Mouse (Mus musculus) lung, postnatal 0 days (tissue): ENCODE results near the gene Apoc2. TPM values are rescaled to one million over a fixed set of nuclear protein-coding genes. Genes with fewer than 3 reads are reported as not detected.

Experiments used
- ATAC-seq: fragments of 200-750 bp; cut with Nextera tagmentation; 2 replicates; pipeline ENCODE4 v1.8.0; 2017; ENCODE audit warnings: moderate library complexity
- DNase-seq: peaks from one replicate; pipeline ENCODE4 v3.0.0-alpha.2; 2016; ENCODE audit warnings: low spot score
- H3K27ac ChIP-seq: fragments of 300-500 bp; sonication (generic); 2 replicates; pipeline ENCODE4 v1.5.1; 2014; ENCODE audit warnings: antibody characterized with exemption, mild to moderate bottlenecking, low read length, mixed read lengths
- H3K27me3 ChIP-seq: fragments of 300-500 bp; sonication (generic); replicated peaks from 2 replicates; pipeline ENCODE4 v1.6.1; 2014; ENCODE audit warnings: low read length, mixed read lengths; ENCODE audit not compliant: insufficient read depth
- H3K36me3 ChIP-seq: fragments of 300-500 bp; sonication (generic); 2 replicates; pipeline ENCODE4 v1.6.1; 2014; ENCODE audit warnings: low read length, mixed read lengths; ENCODE audit not compliant: insufficient read depth
- H3K4me1 ChIP-seq: fragments of 300-500 bp; sonication (generic); 2 replicates; pipeline ENCODE4 v1.6.1; 2014; ENCODE audit warnings: antibody characterized with exemption, low read depth, low read length, mixed read lengths; ENCODE audit not compliant: insufficient read depth
- H3K4me2 ChIP-seq: fragments of 300-500 bp; sonication (generic); replicated peaks from 2 replicates; pipeline ENCODE4 v1.6.1; 2014; ENCODE audit warnings: low read depth, mild to moderate bottlenecking, low read length, moderate library complexity, mixed read lengths
- H3K4me3 ChIP-seq: fragments of 300-500 bp; sonication (generic); 2 replicates; pipeline ENCODE4 v1.5.1; 2014; ENCODE audit warnings: low read depth, low read length
- H3K9ac ChIP-seq: fragments of 300-500 bp; sonication (generic); replicated peaks from 2 replicates; pipeline ENCODE4 v1.6.1; 2014; ENCODE audit warnings: low read depth, mild to moderate bottlenecking
- H3K9me3 ChIP-seq: fragments of 300-500 bp; sonication (generic); 2 replicates; pipeline ENCODE4 v1.6.1; 2016; ENCODE audit warnings: low read length, mixed read lengths
- CTCF ChIP-seq: IDR thresholded peaks from 2 replicates; pipeline ENCODE4 v1.5.1; 2016; ENCODE audit warnings: antibody characterized with exemption, mild to moderate bottlenecking
- EP300 ChIP-seq: IDR thresholded peaks from 2 replicates; pipeline ENCODE4 v1.6.1; 2016; ENCODE audit warnings: antibody characterized with exemption, mild to moderate bottlenecking, control low read depth
- WGBS: fragments of 180-500 bp; shearing (Covaris S2); extraction: QIAGEN DNeasy Blood & Tissue Kit; methylation state at CpG from one replicate; pipeline ENCODE4 v1.1.7; 2014; 5-methylcytosine and 5-hydroxymethylcytosine counted together
- polyA plus RNA-seq: library from polyadenylated mRNA; unstranded; fragments of >200 nt; fragmentation: Nextera tagmentation; extraction: Ambion mirVana; gene quantifications from 2 replicates; pipeline ENCODE4 v1.2.1, GENCODE M21; 2015

Apoc2 gene
- polyA plus RNA-seq, 1 experiment from 2014 or later: 4.9 TPM

DNA sequence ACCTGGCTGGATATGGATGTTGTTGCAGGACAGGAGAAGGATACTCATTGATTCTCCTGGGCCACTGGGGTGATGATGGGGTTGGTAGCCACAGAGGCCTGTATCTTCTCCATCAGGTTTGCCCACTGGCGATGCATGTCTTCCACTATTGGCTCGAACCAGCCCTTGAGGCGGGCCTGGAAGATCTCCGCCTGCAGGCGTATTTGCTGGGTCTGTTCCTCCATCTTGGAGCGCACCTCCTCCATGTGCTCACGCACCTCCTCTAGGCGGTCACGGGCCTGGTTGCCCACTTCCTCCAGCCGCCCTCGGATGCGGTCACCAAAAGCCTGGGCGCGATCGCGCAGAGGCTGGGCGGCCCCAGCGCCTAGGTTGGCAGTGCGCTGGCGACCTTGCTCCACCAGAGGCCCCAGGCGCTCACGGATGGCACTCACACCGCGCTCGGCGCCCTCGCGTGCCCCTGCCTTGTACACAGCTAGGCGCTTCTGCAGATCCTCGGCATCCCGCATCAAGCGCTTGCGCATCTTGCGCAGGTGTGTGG lies 18.7 kb upstream of the Apoc2 start:
- Histone ChIP-seq H3K4me3 (no peak overlapping the region), H3K27me3 (no peaks in the 10 kb centered on the region), H3K27ac (no peak overlapping the region), H3K9me3 (no peaks in the 10 kb centered on the region), H3K9ac (no peak overlapping the region), H3K36me3 (no peaks in the 10 kb centered on the region), H3K4me2 (no peak overlapping the region), H3K4me1 (peaks cover 26% of the 10 kb centered on the region; the same call in 1 of the 2 replicates)
- TF ChIP-seq EP300 (no peak), CTCF (no peak)
- WGBS: 95% methylated on average over 34 of the region's 34 CpGs
- DNase-seq: no peak
- ATAC-seq: no peak

- no peak overlapping the region for H3K4me3 ChIP-seq
- DNase-seq (no peak), ATAC-seq (no peak)
- 73% methylated on average over 6 of the region's 6 CpGs for WGBS
- peaks cover 24% of the 10 kb centered on the region; the same call in 1 of the 2 replicates for H3K4me1 ChIP-seq
- no peak overlapping the region for H3K4me2 ChIP-seq
- H3K36me3 ChIP-seq: no peaks in the 10 kb centered on the region
- no peaks in the 10 kb centered on the region for H3K9me3 ChIP-seq
- no peaks in the 10 kb centered on the region for H3K27me3 ChIP-seq
- H3K9ac ChIP-seq: no peak overlapping the region
- TF ChIP-seq CTCF (no peak), EP300 (no peak)
- no peak overlapping the region for H3K27ac ChIP-seq
Observed at GRCm38 (mm10) chr7:19695881-19696280, 18.1 kb upstream of the Apoc2 start.

DNA sequence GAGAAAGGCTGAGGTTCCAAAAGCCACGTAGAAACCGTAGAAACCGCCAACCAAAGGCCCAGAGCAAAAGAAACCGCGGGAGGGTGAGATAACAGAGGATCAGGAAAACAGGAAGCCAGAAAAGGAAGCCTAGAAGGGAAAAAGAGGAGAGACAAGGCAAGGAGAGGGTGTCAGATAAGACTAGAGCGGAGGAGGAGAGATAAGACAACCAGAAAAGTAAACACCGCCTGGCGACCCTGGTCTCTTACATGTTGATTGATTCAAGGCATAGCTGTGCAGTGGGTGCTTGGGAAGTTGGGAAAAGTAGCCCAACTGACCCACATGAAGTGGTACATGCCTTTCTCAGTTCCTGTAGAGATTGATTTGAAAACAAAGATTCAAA lies 17.5 kb upstream of the Apoc2 start:
- TF ChIP-seq CTCF: no peak
- TF ChIP-seq EP300: no peak
- Histone ChIP-seq H3K9ac (no peak overlapping the region), H3K27ac (peak overlapping the region; percentile 81), H3K4me3 (no peak overlapping the region), H3K27me3 (no peaks in the 10 kb centered on the region), H3K4me2 (no peak overlapping the region), H3K36me3 (no peaks in the 10 kb centered on the region), H3K9me3 (no peaks in the 10 kb centered on the region), H3K4me1 (peaks cover 22% of the 10 kb centered on the region; the same call in 1 of the 2 replicates)
- DNase-seq (no peak), ATAC-seq (no peak)
- 14% methylated on average over 8 of the region's 8 CpGs for WGBS

DNA sequence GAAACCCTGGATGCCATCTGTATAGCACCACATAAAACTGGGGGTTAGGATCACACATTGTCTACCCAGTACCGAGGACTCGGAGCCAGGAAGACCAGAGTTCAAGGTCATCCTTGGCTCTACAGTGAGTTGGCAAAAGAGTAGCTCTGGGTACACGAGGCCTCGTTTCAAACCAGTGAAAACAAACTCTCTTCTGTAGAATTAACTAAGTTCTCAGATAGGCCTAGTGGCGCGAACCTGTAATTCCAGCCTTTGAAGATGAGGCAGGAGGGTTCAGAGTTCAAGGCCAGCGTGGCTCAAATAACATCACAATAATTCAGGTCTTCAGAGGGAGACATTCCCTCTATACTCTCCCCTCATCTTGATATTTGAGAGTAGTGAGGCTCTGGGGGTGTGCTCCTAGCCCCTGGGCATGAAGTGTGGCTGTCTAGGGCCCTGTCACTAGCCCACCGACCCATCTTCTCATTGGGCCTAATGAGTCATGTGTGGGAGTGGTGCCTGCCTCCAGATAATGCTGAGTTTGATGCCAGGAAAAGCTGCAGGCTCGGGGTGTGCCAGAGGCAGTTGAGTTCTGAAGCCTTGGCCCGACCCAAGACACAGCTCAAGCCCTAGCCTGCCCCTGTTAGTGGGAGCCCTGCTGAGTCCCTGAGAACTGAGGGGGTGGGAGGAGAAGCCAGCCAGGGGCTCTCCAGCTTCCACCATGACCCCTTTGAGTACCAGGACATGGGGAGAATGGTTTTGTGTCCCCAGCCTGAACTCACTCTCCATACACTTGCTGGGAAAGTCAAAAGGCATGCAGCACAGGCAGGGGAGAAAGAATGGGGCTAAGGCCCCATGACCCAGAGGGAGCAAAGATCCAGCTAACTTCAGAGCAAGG lies 16.8 kb upstream of the Apoc2 start:
- H3K9ac ChIP-seq: no peak overlapping the region
- 71% methylated on average over 10 of the region's 10 CpGs for WGBS
- no peak overlapping the region for H3K4me3 ChIP-seq
- TF ChIP-seq CTCF (no peak), EP300 (no peak)
- no peak for DNase-seq
- peak overlapping the region; percentile 81 for H3K27ac ChIP-seq
- H3K4me1 ChIP-seq: peaks cover 22% of the 10 kb centered on the region; the same call in 1 of the 2 replicates
- H3K9me3 ChIP-seq: no peaks in the 10 kb centered on the region
- H3K4me2 ChIP-seq: no peak overlapping the region
- no peaks in the 10 kb centered on the region for H3K36me3 ChIP-seq
- ATAC-seq: no peak
- H3K27me3 ChIP-seq: no peaks in the 10 kb centered on the region

DNA sequence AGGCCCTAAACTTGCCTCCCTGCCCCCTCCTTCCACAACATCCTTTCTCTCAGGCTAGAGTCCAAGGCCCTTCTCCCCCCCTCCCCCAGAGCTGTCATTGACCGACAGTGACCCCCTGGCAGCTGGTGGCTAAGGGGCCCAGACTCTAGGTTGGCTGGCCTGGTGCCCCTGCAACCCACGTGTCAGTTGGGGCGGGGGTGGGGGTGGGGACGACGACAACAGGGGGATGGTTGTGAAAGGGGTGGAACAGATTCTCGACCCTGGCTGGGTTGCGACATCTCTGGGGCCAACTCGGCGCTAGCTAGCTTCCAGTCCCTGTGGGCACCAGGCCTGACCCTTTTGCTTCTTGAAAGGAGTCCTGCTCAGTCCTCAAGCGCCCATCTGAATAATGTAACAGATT lies 15.7 kb upstream of the Apoc2 start:
- TF ChIP-seq EP300: no peak
- TF ChIP-seq CTCF: no peak
- H3K27ac ChIP-seq: peak overlapping the region; percentile 81
- H3K9ac ChIP-seq: no peak overlapping the region
- DNase-seq (peak; percentile 89), ATAC-seq (peak; percentile 72)
- 15% methylated on average over 10 of the region's 10 CpGs for WGBS
- peaks cover 13% of the 10 kb centered on the region; the same call in 1 of the 2 replicates for H3K4me1 ChIP-seq
- no peaks in the 10 kb centered on the region for H3K27me3 ChIP-seq
- H3K36me3 ChIP-seq: no peaks in the 10 kb centered on the region
- no peak overlapping the region for H3K4me3 ChIP-seq
- no peak overlapping the region for H3K4me2 ChIP-seq
- no peaks in the 10 kb centered on the region for H3K9me3 ChIP-seq
